Mouse (Mus musculus): Measurements from ENCODE around the gene Tmbim1. TPM values are rescaled to one million over a fixed set of nuclear protein-coding genes. Genes with fewer than 3 reads are reported as not detected.

The Tmbim1 gene
- total RNA-seq, 2 experiments from 2014 or later, result 5.2 to 5.3 TPM

Other genes with a start within 250 kb of the Tmbim1 start
- 10 to 100 TPM; 19.6 to 21.4 TPM for gene Tns1, start 181.2 kb downstream of the Tmbim1 start, total RNA-seq (2021)
- under 1 TPM in 1 of 2 experiments, not detected in 1; 0.20 TPM for gene Rufy4, start 180.1 kb downstream of the Tmbim1 start, total RNA-seq (2021)
- under 1 TPM in 1 of 2 experiments, not detected in 1; 0.12 TPM for gene Cxcr2, start 151.6 kb downstream of the Tmbim1 start, total RNA-seq (2021)
- gene Cxcr1, start 111.0 kb downstream of the Tmbim1 start, total RNA-seq (2021), result not detected
- gene Arpc2, start 69.5 kb downstream of the Tmbim1 start, total RNA-seq (2021), result 100 to 1,000 TPM; 333 to 372 TPM
- gene Gpbar1, start 27.1 kb downstream of the Tmbim1 start, total RNA-seq (2021), result not detected
- 100 to 1,000 TPM; 122 to 124 TPM for gene Aamp, start 20.9 kb downstream of the Tmbim1 start, total RNA-seq (2021)
- 10 to 100 TPM; 98.6 to 99.4 TPM for gene Pnkd, start 20.7 kb downstream of the Tmbim1 start, total RNA-seq (2021)
- gene Catip, start 56.5 kb upstream of the Tmbim1 start, total RNA-seq (2021), result 1 to 10 TPM in 1 of 2 experiments, under 1 TPM in 1; 0.74 to 1.1 TPM
- gene Slc11a1, start 69.6 kb upstream of the Tmbim1 start, total RNA-seq (2021), result 1 to 10 TPM; 1.2 to 2.2 TPM
- 10 to 100 TPM; 19.2 to 20.8 TPM for gene Ctdsp1, start 85.9 kb upstream of the Tmbim1 start, total RNA-seq (2021)
- gene Vil1, start 103.8 kb upstream of the Tmbim1 start, total RNA-seq (2021), result under 1 TPM; 0.72 to 0.81 TPM
- gene Cnot9, start 200.4 kb upstream of the Tmbim1 start, total RNA-seq (2021), result 10 to 100 TPM; 43.9 to 48.1 TPM
- 1 to 10 TPM; 3.7 TPM for gene Plcd4, start 237.3 kb upstream of the Tmbim1 start, total RNA-seq (2021)
- 10 to 100 TPM; 24.3 to 26.6 TPM for gene Usp37, start 238.7 kb upstream of the Tmbim1 start, total RNA-seq (2021)